Mouse (Mus musculus) B cell, adult 67 days (primary cell): ENCODE results near the gene 1700020L24Rik. TPM values are rescaled to one million over a fixed set of nuclear protein-coding genes. Genes with fewer than 3 reads are reported as not detected.

Experiments used
- total RNA-seq, 2 experiments: library from RNA; stranded (reverse); gene quantifications; 4 replicates each; pipeline ENCODE4 v1.2.4; 2023

1700020L24Rik gene
- total RNA-seq, result 1 to 10 TPM in 1 of 2 experiments, not detected in 1; 1.1 TPM

DNA sequence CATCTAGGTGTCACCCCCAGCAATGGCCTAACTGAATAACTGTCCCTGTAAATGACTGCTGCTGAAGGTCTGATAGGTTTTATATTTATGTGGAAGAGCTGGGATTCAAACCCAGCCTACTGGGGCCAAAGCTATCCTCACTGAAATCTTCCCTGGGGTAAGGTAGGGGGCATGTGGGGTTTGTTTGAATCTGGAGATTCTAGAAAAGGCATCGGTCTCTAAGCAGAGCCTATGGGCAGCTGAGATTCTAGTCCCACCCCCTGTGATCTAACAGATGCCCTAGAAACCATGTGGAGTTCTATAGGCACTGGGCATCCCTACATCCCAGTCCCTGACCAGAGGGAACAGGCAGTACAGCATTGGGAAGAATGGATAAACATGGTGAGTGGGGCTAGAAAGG lies at the start of gene 1700020L24Rik:
TSS of gene 1700020L24Rik (plus strand) at position 301 of the 400 bp plus-strand sequence.

GRCm38 (mm10) chr11:83409087-83409754 lies 28.3 kb upstream of the 1700020L24Rik start, which contains the start of gene Rasl10b:
Rasl10b (plus strand) TSS chr11:83409137.

GRCm38 (mm10) chr11:83429355-83429754 lies 8.1 kb upstream of the 1700020L24Rik start, which contains the start of gene Gas2l2:
Gas2l2 (minus strand) TSS chr11:83429455.

DNA sequence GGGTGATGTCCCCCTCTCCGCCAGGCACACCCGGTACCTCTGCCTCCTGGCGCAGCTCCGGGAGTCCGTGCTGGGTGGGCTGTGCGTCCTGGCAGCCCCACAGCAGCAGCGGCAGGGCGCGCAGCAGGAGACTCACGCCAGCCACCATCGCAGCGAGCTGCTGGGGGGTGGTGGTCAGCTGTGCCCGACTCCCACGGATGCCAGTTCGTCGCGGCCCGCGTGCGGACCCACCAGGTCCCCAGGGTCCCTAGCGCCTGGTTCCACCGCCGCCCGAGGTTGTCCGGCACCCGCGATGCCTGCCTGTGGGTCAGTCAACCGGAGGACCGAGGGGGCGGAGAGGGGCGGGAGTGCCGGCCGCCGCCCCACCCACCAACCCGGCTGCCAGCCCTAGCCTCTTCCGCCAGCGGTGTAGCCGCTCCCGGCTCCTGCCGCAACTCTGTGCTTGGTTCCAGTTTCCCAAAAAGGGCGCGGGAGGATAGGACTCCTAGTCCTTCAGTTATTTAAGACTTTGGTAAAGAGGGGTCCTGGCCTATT lies 25.3 kb downstream of the 1700020L24Rik start, which contains the start of gene Mmp28:
TSS of gene Mmp28 (minus strand) at position 361 of the 534 bp plus-strand sequence.

DNA sequence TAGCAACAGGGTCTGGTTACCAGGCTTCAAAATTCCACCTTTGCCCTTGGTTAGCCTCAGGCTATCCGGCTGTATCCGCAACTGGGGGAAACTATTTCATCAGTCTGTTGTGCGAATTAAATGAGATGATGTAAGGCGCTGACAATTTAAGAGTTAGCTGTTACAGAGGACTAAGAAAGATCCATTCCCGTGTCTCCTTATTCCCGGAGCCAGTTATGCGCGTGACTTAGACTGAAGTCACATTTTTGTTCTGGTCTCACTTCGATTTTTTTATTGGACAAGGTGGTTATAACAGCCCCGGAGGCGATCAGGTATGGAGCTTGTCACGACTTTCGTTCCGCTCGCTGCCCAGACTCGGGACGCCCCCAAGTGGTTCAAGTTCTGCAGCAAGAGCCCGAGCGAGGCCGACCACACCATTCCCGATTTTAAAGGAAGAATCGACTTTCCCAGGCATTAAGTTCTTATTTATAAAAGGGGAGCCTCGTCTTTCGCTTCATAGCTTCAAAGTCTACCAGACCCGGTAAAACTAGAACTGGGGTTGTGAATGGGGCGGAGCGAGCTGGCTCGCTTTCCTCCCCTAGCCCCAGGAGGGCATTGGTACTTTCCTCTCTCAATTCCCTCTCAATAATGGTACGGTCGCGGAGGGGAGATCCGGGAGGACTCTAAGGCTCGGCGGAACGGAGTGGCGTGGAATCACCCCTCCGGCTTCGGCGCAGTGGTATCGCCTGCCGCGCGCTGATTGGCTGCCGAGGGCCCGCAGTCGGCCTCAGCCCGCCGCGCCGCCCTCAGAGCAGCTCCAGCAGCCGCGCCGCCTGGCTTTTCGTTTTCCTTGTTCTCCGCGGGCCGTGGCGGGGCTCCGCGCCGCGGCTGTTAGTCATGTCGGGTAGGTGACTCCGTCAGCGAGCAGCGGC lies 35.1 kb downstream of the 1700020L24Rik start, which contains the start of gene Taf15:
TSS of gene Taf15 (plus strand) at position 763 of the 911 bp plus-strand sequence.

Other genes starting within 250 kb of the 1700020L24Rik start
- 1 to 10 TPM; 1.2 to 4.8 TPM for gene Slfn3, start 246.3 kb upstream of the 1700020L24Rik start, total RNA-seq
- gene Slfn14, start 151.0 kb upstream of the 1700020L24Rik start, total RNA-seq, result not detected
- gene Ap2b1, start 138.7 kb upstream of the 1700020L24Rik start, total RNA-seq, result 100 to 1,000 TPM; 139 to 156 TPM
- gene Pex12, start 135.1 kb upstream of the 1700020L24Rik start, total RNA-seq, result 10 to 100 TPM; 22.3 to 22.6 TPM
- gene Rasl10b, start 28.5 kb upstream of the 1700020L24Rik start, total RNA-seq, result under 1 TPM; 0.44 to 0.62 TPM
- gene Gas2l2, start 8.2 kb upstream of the 1700020L24Rik start, total RNA-seq, result not detected
- under 1 TPM in 1 of 2 experiments, not detected in 1; 0.46 TPM for gene Mmp28, start 25.4 kb downstream of the 1700020L24Rik start, total RNA-seq
- gene Taf15, start 35.4 kb downstream of the 1700020L24Rik start, total RNA-seq, result 100 to 1,000 TPM; 170 to 177 TPM
- under 1 TPM in 1 of 2 experiments, not detected in 1; 0.29 TPM for gene Heatr9, start 84.5 kb downstream of the 1700020L24Rik start, total RNA-seq
- gene Ccl5, start 92.8 kb downstream of the 1700020L24Rik start, total RNA-seq, result 1 to 10 TPM; 2.4 to 9.3 TPM
- gene Ccl9, start 141.0 kb downstream of the 1700020L24Rik start, total RNA-seq, result 1 to 10 TPM in 1 of 2 experiments, under 1 TPM in 1; 0.24 to 1.1 TPM
- gene Ccl6, start 155.4 kb downstream of the 1700020L24Rik start, total RNA-seq, result under 1 TPM in 1 of 2 experiments, not detected in 1; 0.99 TPM
- not detected for gene Rpl9-ps1, start 207.9 kb downstream of the 1700020L24Rik start, total RNA-seq
- 10 to 100 TPM; 13.4 to 21.2 TPM for gene Ccl3, start 211.7 kb downstream of the 1700020L24Rik start, total RNA-seq
- 1 to 10 TPM; 4.5 to 8.1 TPM for gene Ccl4, start 224.9 kb downstream of the 1700020L24Rik start, total RNA-seq